Mouse (Mus musculus): ENCODE data around the gene Zbtb20. TPM values are rescaled to one million over a fixed set of nuclear protein-coding genes. Genes with fewer than 3 reads are reported as not detected.

The Zbtb20 gene
- polyA plus RNA-seq, 1 experiment from 2014 or later, result 80.6 TPM

- no peaks in the 10 kb centered on the region for H3K9me3 ChIP-seq (ENCODE audit: control insufficient read depth, low read length)
- H3K4me1 ChIP-seq (ENCODE audit: control insufficient read depth, insufficient read depth, low read length), result no peaks in the 10 kb centered on the region
- no peak for ATAC-seq (ENCODE audit: low FRiP score, low TSS enrichment)
- DNase-seq, result no peak
- no peak overlapping the region for H3K27ac ChIP-seq (replicated peaks; ENCODE audit: low read depth, low read length)
- H3K36me3 ChIP-seq (ENCODE audit: control insufficient read depth, insufficient read depth, low read length), result no peaks in the 10 kb centered on the region
- H3K4me3 ChIP-seq (replicated peaks; ENCODE audit: low read depth, low read length), result no peak overlapping the region
- no peak overlapping the region for H3K4me2 ChIP-seq (ENCODE audit: low read length)
- H3K27me3 ChIP-seq (ENCODE audit: control insufficient read depth, insufficient read depth, low read length), result no peaks in the 10 kb centered on the region
- no peak overlapping the region for H3K9ac ChIP-seq (replicated peaks; ENCODE audit: low read length)
- WGBS, result 98% methylated on average over 1 of the region's 1 CpGs
Observed at GRCm38 (mm10) chr16:43671972-43672371, 796.3 kb downstream of the Zbtb20 start.

GRCm38 (mm10) chr16:43672697-43673096 is 797.0 kb downstream of the Zbtb20 start:
- Histone ChIP-seq H3K27ac (replicated peaks; ENCODE audit: low read depth, low read length) (no peak overlapping the region), H3K9me3 (ENCODE audit: control insufficient read depth, low read length) (no peaks in the 10 kb centered on the region), H3K4me1 (ENCODE audit: control insufficient read depth, insufficient read depth, low read length) (no peaks in the 10 kb centered on the region), H3K9ac (replicated peaks; ENCODE audit: low read length) (no peak overlapping the region), H3K36me3 (ENCODE audit: control insufficient read depth, insufficient read depth, low read length) (no peaks in the 10 kb centered on the region), H3K27me3 (ENCODE audit: control insufficient read depth, insufficient read depth, low read length) (no peaks in the 10 kb centered on the region), H3K4me2 (ENCODE audit: low read length) (no peak overlapping the region), H3K4me3 (replicated peaks; ENCODE audit: low read depth, low read length) (no peak overlapping the region)
- no peak for ATAC-seq (ENCODE audit: low FRiP score, low TSS enrichment)
- no peak for DNase-seq

GRCm38 (mm10) chr16:43674400-43674799 is 798.7 kb downstream of the Zbtb20 start:
- no peak for DNase-seq
- WGBS, result 87% methylated on average over 3 of the region's 3 CpGs
- Histone ChIP-seq H3K4me2 (ENCODE audit: low read length) (no peak overlapping the region), H3K27ac (replicated peaks; ENCODE audit: low read depth, low read length) (no peak overlapping the region), H3K4me3 (replicated peaks; ENCODE audit: low read depth, low read length) (no peak overlapping the region), H3K9me3 (ENCODE audit: control insufficient read depth, low read length) (no peaks in the 10 kb centered on the region), H3K9ac (replicated peaks; ENCODE audit: low read length) (no peak overlapping the region), H3K27me3 (ENCODE audit: control insufficient read depth, insufficient read depth, low read length) (no peaks in the 10 kb centered on the region), H3K4me1 (ENCODE audit: control insufficient read depth, insufficient read depth, low read length) (no peaks in the 10 kb centered on the region), H3K36me3 (ENCODE audit: control insufficient read depth, insufficient read depth, low read length) (no peaks in the 10 kb centered on the region)
- ATAC-seq (ENCODE audit: low FRiP score, low TSS enrichment), result no peak

GRCm38 (mm10) chr16:43687968-43688367 is 812.3 kb downstream of the Zbtb20 start:
- no peak overlapping the region for H3K27ac ChIP-seq (replicated peaks; ENCODE audit: low read depth, low read length)
- WGBS, result 90% methylated on average over 2 of the region's 2 CpGs
- no peak overlapping the region for H3K4me2 ChIP-seq (ENCODE audit: low read length)
- H3K27me3 ChIP-seq (ENCODE audit: control insufficient read depth, insufficient read depth, low read length), result no peaks in the 10 kb centered on the region
- DNase-seq (no peak), ATAC-seq (ENCODE audit: low FRiP score, low TSS enrichment) (no peak)
- H3K36me3 ChIP-seq (ENCODE audit: control insufficient read depth, insufficient read depth, low read length), result no peaks in the 10 kb centered on the region
- H3K9ac ChIP-seq (replicated peaks; ENCODE audit: low read length), result no peak overlapping the region
- no peaks in the 10 kb centered on the region for H3K9me3 ChIP-seq (ENCODE audit: control insufficient read depth, low read length)
- H3K4me3 ChIP-seq (replicated peaks; ENCODE audit: low read depth, low read length), result no peak overlapping the region
- H3K4me1 ChIP-seq (ENCODE audit: control insufficient read depth, insufficient read depth, low read length), result no peaks in the 10 kb centered on the region

- ATAC-seq (ENCODE audit: low FRiP score, low TSS enrichment) (no peak), DNase-seq (no peak)
- no peak overlapping the region for H3K4me2 ChIP-seq (ENCODE audit: low read length)
- H3K4me3 ChIP-seq (replicated peaks; ENCODE audit: low read depth, low read length), result no peak overlapping the region
- 97% methylated on average over 3 of the region's 3 CpGs for WGBS
- H3K27ac ChIP-seq (replicated peaks; ENCODE audit: low read depth, low read length), result no peak overlapping the region
- no peaks in the 10 kb centered on the region for H3K4me1 ChIP-seq (ENCODE audit: control insufficient read depth, insufficient read depth, low read length)
- no peaks in the 10 kb centered on the region for H3K27me3 ChIP-seq (ENCODE audit: control insufficient read depth, insufficient read depth, low read length)
- no peaks in the 10 kb centered on the region for H3K9me3 ChIP-seq (ENCODE audit: control insufficient read depth, low read length)
- no peak overlapping the region for H3K9ac ChIP-seq (replicated peaks; ENCODE audit: low read length)
- no peaks in the 10 kb centered on the region for H3K36me3 ChIP-seq (ENCODE audit: control insufficient read depth, insufficient read depth, low read length)
Observed at GRCm38 (mm10) chr16:43690211-43690690, 814.6 kb downstream of the Zbtb20 start.

- 88% methylated on average over 2 of the region's 2 CpGs for WGBS
Observed at GRCm38 (mm10) chr16:43690912-43691311, 815.2 kb downstream of the Zbtb20 start.

GRCm38 (mm10) chr16:43691741-43692140 is 816.1 kb downstream of the Zbtb20 start:
- DNase-seq (no peak), ATAC-seq (ENCODE audit: low FRiP score, low TSS enrichment) (no peak)
- no peaks in the 10 kb centered on the region for H3K9me3 ChIP-seq (ENCODE audit: control insufficient read depth, low read length)
- no peaks in the 10 kb centered on the region for H3K27me3 ChIP-seq (ENCODE audit: control insufficient read depth, insufficient read depth, low read length)
- H3K27ac ChIP-seq (replicated peaks; ENCODE audit: low read depth, low read length), result no peak overlapping the region
- no peaks in the 10 kb centered on the region for H3K36me3 ChIP-seq (ENCODE audit: control insufficient read depth, insufficient read depth, low read length)
- no peaks in the 10 kb centered on the region for H3K4me1 ChIP-seq (ENCODE audit: control insufficient read depth, insufficient read depth, low read length)
- no peak overlapping the region for H3K4me2 ChIP-seq (ENCODE audit: low read length)
- no peak overlapping the region for H3K4me3 ChIP-seq (replicated peaks; ENCODE audit: low read depth, low read length)
- no peak overlapping the region for H3K9ac ChIP-seq (replicated peaks; ENCODE audit: low read length)
- WGBS, result 99% methylated on average over 5 of the region's 5 CpGs

More at GRCm38 (mm10) chr16:43690912-43691311, 815.2 kb downstream of the Zbtb20 start:
- no peak overlapping the region for H3K4me2 ChIP-seq (ENCODE audit: low read length)
- H3K27me3 ChIP-seq (ENCODE audit: control insufficient read depth, insufficient read depth, low read length), result no peaks in the 10 kb centered on the region
- no peaks in the 10 kb centered on the region for H3K36me3 ChIP-seq (ENCODE audit: control insufficient read depth, insufficient read depth, low read length)
- H3K27ac ChIP-seq (replicated peaks; ENCODE audit: low read depth, low read length), result no peak overlapping the region
- H3K4me3 ChIP-seq (replicated peaks; ENCODE audit: low read depth, low read length), result no peak overlapping the region
- ATAC-seq (ENCODE audit: low FRiP score, low TSS enrichment), result no peak
- no peaks in the 10 kb centered on the region for H3K9me3 ChIP-seq (ENCODE audit: control insufficient read depth, low read length)
- DNase-seq, result no peak
- no peak overlapping the region for H3K9ac ChIP-seq (replicated peaks; ENCODE audit: low read length)
- H3K4me1 ChIP-seq (ENCODE audit: control insufficient read depth, insufficient read depth, low read length), result no peaks in the 10 kb centered on the region

MicroRNAs encoded within 50 kb of the gene (microRNA counts, 519-probe panel; counts per million panel counts)
- not detected for microRNA mmu-miR-568

Small RNA genes within 50 kb of the gene (microRNA-seq; reads per million reads assigned to microRNA genes)
- not detected for gene Mir568

Data from midbrain, embryonic 14.5 days (tissue).